Mouse (Mus musculus) adrenal gland, postnatal 10 days (tissue): ENCODE results near the gene Trmt112. TPM values are rescaled to one million over a fixed set of nuclear protein-coding genes. Genes with fewer than 3 reads are reported as not detected.

Source experiments
- DNase-seq: peaks from one replicate; pipeline ENCODE4 v3.0.0; 2021; ENCODE audit warnings: mixed read lengths
- total RNA-seq, 2 experiments: library from RNA; stranded (reverse); gene quantifications; 2 replicates each; pipeline ENCODE4 v1.2.3; 2021

Gene Trmt112
- total RNA-seq, 2 experiments from 2014 or later: 53.9 to 70.4 TPM

DNA sequence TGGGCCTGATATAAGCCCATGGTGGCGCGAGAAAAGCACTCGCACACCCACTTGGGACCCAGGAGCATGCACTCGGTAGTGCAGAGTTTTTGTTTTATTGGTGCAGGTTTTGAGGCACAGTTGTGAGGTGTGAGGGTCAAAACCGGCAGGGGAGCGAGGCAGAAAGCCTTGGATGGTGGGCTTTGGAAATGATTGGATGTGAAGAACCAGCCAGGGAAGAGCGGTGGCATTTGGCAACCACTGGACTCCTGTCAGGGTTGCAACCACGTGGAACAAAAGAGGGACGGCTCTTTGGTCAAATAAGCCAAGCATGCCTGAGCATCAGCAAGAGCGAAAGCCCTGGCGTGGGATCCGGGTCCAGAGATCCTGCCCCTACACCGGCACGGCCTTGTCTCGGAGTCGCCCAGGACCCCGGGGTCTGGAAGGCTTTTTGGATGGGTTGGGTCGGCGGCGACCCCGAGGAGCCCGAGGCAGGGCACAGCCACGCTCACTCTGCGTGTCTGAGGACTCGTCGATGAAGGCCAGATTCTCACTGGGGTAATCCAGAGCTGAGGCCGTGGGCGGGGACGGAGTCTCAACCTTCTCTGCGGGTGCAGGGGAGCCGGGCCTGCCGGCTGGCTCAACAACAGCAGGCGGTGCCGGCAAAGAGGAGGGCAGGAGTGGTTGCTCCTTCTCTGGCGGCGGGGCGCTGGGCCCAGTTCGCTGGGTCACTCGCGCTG is 16.3 kb downstream of the Trmt112 start:
- no peak for DNase-seq

DNA sequence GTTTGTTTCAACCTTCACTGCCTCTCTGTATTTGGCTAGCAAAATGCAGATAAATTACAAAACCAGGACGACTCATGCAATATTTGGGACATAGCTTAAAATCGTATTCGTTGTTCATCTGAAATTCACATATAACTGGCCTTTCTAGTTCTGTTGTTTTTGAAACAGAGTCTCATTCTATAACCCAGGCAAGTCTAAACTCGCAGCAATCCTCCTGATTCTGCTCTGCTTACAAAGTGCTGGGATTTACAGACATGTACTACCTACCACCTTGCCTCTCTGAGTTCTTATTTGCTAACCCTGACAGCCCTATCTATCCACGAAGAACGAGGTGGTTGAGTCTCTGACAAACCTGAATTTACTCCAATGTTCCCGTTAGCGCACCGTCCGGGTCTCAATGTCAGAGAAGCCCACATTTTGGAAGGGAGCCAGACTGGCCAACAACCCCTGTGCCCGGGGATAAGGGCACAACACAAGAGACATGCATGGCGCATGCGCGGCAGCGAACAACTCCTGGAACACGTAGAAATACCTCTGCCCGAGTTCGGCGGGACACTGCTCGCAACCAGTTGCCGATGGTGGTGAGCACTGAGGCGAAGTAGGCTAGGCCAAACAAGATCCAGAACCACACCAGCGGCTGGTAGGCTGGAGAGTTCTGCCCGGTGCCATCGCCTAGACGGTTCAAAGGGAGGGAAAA is 17.2 kb downstream of the Trmt112 start:
- DNase-seq: peak; percentile 64

DNA sequence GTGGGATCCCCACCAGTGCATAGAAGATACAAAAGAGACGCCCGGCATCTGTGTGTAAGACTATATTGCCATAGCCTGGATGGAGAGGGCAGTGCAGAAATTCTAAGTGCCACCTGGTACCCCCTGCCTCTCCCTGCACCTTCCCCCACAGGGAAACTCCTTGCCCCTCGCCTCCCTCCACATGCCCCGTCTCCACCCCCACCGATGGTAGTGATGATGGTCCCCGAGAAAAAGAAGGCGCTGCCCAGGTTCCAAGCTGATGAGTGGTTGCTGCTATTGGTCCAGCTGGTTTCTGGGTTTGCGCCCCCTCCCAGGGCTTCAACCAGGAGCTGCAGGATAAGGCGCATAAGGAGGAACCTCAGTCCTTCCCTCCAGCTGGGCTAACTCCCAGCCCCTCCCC is 18.6 kb downstream of the Trmt112 start:
- DNase-seq: no peak

DNA sequence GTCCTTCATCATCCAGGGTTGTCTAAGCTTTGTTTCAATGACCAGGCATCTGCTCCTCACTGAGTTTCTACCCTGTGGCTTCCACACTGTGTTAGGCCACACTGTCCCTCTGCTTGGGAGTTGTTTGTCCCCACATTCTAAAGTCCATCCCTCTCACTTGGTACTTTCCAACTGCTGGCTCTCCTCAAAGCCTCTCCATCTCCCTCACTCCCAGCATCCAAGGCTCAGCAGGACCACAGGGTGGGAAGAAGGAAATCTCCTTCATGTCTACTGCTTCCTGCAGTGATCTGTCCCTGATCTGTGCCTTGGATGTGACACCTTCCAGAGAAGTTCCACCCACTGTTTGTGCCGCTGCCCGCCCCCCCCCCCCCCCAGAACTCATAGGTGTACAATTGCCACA is 21.5 kb downstream of the Trmt112 start:
- DNase-seq: no peak

DNA sequence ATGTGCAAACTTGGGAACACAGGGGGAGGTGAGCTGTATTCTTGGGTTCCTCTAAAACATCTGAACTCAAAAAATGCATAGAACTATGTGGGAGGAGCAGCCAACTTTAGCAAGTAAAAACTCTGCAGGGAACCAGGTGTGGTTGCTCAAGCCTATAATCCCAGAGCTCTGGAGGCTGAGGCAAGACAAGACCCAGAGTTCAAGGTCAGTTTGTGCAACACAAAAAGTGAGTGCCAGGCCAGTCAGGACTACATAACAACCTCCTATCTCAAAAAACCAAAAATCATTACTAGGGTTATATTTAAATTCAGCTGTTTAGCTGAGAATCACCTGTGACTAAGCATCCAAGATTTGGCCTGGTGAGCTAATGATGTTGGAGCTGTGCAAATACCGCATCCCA is 22.5 kb downstream of the Trmt112 start:
- DNase-seq: no peak

DNA sequence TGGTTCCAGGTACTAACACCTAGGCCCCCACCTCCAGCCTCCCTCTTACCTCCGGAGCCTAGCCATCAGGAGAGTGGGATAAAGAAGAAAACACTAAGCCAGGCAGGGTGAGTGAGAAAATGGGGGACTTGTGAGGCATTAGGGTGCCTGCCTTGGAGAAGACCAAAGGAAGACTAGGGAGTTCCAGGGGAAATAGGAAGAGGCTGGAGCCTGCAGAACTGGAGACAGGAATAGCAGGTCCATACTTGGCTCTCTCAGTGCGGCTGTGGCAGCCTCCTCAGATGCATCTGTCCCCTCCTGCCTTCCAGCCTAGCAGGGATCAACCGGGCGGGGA is 23.6 kb downstream of the Trmt112 start:
- DNase-seq: no peak

DNA sequence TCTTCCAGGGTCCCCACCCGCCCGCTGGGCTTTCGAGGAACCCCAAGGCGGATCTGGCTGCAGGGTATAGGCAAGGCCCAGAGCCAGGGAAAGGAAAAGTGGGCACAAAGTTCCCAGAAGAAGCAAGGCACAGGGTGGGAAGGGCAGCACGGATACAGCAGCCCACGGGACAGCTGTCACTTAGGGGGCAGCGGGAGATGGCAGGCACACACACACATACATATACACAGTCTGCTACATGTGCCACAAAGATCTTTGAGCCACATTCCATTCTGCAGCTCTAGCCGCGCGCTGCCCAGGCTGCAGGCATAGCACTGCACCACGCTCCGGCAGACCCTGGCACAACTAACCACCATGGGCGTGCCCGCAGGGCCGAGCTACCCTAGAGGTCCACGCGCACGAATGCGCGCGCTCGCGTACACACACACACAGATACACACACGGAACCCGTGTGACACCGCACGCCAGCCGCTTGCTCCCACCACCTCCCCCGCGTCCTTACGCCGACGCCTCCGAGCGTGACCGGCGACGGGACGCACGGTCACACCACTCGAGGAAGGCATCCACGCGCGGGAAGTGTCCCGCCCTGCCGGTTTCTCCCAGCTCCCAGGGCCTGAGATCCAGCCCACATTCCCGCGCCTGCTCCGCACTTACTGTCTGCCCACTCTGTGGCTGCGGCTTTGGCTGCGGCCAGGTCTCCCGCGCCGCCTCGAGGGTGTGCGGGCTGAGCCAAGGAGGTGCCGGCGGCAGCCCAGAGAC is 24.1 kb downstream of the Trmt112 start:
- no peak for DNase-seq

DNA sequence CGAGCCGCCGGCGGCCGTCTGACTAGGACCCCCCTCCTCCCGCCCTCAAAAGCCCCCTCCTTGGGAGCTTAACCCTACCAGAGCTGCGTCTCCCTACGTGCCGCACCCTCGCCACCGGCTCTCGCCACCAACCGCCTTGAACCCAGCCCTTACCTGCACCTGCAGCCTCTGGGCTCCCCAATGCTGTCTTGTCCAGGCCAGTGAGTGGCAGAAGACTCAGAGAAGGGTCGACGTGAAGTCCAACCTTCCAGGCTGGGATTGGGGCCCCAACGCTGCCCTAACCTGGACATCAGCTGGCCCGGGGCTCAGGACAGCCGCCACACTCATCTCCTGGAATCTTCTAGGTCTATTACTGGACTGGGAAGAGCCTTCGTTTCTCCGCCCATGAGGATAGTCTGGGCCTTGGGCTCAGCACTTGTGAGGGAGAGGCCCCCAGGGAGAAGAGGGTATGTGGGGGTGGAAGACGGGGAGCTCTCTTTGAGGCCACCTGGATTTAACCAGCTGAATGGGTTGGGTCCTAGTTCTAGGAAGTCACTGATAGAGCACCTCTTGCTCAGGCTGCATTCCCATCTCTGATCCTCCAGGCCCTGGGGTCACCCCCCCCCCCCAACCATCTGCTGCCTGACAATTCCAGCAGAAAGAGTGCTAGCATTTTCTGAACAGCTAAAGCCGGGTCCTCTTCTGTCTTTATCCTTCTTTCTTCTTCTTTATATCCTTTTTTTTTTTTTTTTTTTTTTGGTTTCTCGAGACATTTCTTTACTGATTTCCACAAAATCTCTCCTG is 24.9 kb downstream of the Trmt112 start, which contains the start of gene Kcnk4:
TSS of gene Kcnk4 (minus strand) at position 321 of the 783 bp plus-strand sequence.
- DNase-seq: no peak

DNA sequence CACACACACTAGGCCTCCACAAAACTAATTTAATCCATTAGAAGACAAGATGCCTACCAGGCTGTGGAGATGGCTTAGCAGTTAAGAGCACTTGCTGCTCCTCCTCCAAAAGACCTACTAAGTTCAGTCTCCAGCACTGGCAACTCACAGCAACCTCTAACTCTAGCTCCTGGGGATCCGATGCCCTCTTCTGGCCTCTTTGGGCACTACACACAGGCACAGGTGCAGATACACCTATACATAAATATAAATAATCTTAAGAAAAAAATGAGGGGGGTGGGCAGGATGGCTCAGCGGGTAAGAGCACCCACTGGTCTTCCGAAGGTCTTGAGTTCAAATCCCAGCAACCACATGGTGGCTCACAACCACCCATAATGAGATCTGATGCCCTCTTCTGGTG is 26.8 kb downstream of the Trmt112 start:
- DNase-seq: no peak

DNA sequence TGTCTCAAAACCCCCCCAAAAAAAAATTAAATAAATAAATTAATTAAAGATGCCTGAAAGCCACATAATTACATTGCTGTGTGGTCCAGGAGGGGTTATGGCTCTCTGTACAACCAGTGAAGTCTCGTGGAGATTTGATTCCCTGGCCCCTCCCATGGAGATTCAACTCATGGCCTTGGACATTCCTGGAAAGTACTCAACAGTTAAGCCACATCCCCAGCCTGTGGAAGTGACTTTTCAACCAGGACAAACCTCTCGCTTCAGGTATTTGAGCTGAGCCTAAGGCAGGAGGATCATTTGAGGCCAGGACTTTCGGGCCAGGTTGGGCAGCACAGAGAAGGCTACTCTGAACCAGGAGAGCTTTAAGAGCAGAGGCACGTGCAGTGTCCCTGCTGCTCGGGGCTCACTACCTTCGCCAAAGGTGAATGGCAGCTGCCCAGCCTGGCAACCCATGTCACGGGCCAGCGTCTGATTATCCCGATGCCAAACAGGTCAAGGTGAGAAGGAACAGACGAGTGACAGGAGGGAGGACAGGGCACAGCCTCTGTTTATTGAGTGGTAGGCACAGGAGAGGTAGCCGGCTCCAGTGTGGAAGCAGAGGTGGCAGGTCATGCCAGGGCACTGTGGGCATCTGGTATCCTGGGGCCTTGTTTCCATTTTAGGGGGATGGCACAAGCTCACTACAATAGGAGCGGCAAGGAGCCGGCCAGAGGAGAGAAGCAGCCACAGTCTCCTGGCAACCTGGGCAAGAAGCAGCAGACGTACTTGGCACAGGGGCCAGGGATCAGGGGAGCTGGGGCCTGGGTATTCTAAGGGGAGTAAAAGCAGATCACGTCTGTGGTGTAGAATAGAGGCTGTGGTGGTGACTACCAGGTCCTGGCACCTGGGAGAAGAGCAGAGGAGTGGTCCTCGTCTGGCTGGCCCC is 28.3 kb downstream of the Trmt112 start:
- no peak for DNase-seq

DNA sequence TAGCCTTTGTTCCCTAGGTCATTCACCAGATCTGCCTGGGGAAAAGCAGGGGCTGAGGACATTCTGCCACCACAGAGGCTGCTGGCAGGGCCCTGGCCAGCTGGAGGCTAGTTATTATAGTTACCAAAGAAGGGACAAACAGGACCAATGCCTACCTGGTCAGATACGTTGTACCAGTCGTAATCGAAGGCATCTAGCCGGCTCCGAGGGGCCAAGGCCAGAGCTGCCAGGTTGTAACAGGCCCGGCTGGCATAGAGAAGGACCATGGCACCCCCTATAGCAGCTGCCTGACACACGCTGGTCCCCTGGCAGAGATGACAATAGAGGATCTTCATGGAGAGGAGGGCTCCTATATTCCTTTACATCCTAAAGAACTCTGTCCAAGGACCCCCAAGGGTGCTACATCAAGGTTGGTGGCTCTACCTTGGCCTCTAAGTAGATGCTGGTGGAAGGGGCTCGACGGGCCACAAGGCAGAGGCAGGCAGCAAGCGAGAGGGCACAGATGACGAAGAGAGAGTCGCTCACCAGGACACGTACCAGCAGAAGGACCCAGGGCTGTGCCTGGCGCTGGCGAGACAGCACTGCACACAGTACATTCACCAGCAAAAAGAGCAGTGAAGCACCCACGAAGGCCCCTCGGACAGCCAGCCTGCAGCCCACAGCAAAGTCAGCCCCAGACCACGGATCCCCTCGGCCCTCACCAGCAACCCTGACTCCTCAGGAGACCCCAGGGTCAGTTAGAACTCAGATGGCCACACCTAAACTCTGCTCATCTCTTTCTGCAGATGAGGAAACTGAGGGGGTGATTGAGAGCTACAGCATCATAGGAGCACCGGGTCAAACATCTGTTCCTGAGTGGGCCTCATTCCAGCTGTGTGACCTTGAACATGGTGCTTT is 29.9 kb downstream of the Trmt112 start:
- no peak for DNase-seq

DNA sequence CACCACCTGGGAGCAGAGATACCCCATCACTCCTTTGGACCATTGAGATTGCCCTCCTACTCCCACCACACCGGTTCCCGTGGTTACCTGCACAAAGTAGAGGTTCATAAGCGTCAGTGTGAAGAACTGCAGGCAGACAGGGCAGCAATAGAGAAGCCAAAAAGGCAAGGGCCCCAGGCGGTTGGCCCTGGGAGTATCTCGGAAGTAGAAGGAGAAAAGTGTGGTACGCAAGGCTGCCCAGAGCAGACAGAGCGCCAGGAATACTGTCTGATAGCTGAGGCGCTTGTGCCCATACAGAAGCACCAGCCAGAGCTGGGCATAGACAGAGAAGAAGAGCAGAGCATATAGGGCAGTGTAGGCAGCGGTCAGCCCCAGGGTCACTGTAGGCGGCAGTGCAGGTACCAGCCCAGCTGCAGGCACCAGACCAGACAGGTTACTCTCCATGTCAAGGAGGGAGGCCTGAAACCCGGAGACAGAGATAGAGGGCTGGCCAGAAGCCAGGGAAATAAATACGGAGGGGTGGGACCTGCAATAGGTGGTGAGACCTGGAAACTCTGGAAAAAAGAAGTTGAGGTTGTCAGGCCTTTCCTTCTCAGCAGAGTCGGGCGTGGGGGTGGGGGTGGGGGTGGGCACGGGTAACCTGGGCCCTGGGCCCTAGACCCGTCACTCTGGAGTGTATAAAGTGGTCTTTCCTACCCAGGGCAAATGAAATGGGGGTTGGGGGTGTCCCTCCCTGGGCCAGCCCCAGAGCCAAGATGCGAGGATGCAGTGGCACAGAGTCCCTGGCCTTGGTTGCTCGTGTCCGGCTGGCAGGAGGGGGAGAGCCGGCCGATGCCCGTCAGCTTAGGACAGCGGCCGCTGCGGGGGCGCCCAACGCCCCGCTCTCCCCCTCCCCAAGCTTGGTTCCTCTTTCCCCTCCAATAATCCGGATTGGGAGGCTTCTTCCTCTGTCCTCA is 31.2 kb downstream of the Trmt112 start:
- DNase-seq: peak; percentile 43

DNA sequence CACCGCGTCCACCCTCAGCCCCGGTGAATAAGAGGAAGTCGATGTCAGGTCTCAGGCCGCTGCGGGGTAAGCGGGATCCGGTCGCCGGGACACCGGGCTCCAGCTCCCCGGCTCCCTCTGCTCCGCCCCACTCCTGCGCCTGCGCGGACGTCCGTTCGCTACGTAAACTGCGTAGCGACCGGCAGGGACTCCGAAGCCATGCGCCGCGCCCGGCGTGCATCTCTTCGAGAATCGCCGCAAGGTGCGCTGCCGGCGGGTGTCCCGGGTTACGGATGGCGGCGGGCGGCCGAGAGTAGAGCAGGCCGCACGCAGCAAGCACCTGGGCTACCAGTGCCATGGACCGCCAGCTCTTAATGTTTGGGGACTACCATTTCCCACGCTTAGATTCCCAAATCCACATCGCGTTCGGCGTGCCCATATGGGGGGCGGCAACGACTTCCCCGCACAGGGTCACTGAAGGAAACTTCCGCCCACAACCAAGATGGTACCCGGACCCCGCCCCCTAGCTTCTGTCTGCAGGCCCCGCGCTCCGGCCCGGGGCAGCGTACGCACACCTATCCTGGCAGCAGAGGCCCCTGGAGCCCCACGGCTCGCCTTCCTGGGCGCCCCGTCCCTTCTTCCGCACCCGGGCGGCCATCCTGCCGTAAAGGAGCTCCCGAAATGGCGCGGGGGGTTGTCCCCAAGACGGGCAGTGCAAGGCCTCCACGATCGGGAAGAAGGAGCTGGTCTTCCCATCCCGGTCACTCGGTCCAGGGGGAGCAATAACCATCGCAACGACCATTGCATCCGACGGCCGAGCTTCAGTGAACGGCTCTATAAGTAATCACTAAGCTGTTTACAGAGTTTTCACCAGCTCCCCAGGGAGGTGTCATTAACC is 32.1 kb downstream of the Trmt112 start, which contains the start of gene Bad:
TSS of gene Bad (plus strand) at position 490 of the 877 bp plus-strand sequence.
- DNase-seq: peak; percentile 99

DNA sequence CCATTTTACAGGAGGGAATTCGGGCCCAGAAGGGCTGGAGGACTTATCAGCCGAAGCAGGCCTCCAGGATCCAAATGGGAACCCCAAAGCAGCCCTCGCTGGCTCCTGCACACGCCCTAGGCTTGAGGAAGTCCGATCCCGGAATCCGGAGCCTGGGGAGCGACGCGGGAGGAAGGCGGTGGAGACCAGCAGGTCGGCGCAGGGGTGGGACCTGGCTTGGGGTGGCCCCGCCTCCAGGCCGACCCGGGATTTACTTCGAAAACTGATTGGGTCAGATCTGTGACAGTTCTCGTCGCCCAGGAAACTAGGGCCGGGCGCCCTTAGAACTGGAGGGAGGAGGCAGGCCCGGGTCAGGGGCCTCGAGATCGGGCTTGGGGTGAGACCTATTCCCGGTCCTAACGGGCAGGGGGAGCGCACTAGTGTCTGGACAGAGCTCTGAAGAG is 32.8 kb downstream of the Trmt112 start, which contains the start of gene Gpr137:
TSS of gene Gpr137 (minus strand) at position 232 of the 443 bp plus-strand sequence.
- DNase-seq: peak; percentile 96

DNA sequence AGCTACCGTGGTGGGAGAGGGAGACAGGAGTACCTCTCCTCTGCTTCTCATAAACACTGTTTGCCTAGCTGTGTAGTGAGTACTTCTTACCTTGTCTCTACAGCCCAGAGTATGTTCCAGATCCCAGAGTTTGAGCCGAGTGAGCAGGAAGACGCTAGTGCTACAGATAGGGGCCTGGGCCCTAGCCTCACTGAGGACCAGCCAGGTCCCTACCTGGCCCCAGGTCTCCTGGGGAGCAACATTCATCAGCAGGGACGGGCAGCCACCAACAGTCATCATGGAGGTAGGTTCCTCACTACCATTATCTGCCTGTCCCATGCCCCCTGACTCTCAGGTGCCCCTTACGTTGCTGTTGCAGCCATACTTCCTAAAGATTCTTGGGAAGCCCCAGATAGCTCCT is 33.3 kb downstream of the Trmt112 start:
- no peak for DNase-seq

DNA sequence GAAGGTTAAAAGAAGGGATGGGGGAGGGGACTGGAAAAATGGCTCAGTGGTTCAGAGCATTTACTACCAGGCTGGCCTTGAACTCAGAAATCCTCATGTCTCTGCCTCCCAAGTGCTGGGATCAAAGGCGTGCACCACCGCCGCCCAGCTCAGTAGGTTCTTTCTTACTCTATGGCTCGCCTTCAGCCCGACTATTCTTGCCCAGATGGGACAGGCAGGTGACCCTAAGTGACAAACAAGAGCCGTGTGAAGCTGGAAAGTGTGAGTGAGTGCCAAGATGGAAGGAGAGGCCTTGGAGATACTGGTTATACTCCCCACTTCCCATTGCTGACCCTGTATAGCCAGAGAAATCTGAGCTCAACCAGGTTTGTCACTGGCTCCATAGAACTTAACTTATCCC is 34.2 kb downstream of the Trmt112 start:
- DNase-seq: no peak

DNA sequence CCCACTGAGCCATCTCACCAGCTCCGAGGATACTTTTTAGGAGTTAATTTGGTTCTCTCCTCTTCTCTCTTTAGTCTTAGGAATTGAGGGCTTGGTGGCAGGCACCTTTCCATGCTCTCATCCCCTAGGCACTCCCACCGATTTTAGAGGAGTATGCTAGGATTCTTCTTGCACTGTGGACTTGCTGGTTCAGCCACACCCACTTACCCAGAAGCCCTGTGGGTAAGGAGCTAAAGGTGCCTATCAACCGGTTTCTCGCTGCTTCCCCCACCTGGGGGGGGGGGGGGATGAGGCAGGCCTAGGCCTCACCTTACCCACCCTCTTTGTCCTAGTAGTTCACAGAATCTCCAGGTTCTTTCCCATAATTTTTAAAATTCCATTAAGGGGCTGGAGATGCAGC is 38.2 kb downstream of the Trmt112 start:
- DNase-seq: no peak

DNA sequence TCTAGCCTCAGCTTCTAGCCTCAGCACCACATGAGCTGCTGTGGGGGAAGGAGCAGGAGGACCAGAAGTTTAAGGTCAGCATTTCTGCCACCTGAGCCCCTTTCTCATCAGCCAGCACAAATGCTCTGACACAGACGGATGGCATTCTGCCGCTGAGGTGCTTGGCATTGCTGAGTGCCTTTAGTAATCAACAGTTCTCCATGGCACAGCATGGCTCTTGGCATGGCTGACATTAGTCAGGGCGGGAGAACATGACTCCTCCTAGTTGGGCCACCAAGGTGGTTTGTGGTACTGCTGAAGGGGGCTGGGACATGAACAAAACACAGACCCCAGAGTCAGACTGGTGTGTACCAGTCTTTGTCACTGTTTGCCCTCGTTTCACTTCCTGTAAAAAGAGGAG is 38.7 kb downstream of the Trmt112 start:
- no peak for DNase-seq
